Mouse (Mus musculus) liver, adult 2 months (tissue): ENCODE measurements at regions not wholly inside any gene's neighbourhood (a gene's known extent, or its start where the extent isn't known, plus 50 kb on each side); places are given as distances from the start of the nearest gene placed in this dataset.

Source experiments
- DNase-seq: peaks from one replicate; pipeline ENCODE4 v3.0.0-alpha.2; 2011; ENCODE audit warnings: low read depth, low spot score; ENCODE audit errors: extremely low read depth
- H3K27ac ChIP-seq: fragments of 200-500 bp; replicated peaks from 2 replicates; pipeline ENCODE4 v1.5.1; 2012; ENCODE audit warnings: low read depth, mild to moderate bottlenecking, control low read depth, inconsistent platforms, low read length; ENCODE audit not compliant: insufficient read depth
- H3K27me3 ChIP-seq: fragments of 200-500 bp; 2 replicates; pipeline ENCODE4 v1.6.1; 2012; ENCODE audit warnings: mild to moderate bottlenecking, moderate library complexity, low read length, inconsistent platforms; ENCODE audit not compliant: control insufficient read depth, insufficient read depth
- H3K36me3 ChIP-seq: fragments of 200-500 bp; 2 replicates; pipeline ENCODE4 v1.6.1; 2012; ENCODE audit warnings: low read length, inconsistent platforms; ENCODE audit not compliant: control insufficient read depth, insufficient read depth
- H3K4me1 ChIP-seq: fragments of 200-500 bp; 2 replicates; pipeline ENCODE4 v1.6.1; 2011; ENCODE audit warnings: low read length; ENCODE audit not compliant: control insufficient read depth, insufficient read depth
- H3K4me3 ChIP-seq: fragments of 200-500 bp; 2 replicates; pipeline ENCODE4 v1.5.1; 2011; ENCODE audit warnings: low read depth, mild to moderate bottlenecking, control low read depth, low read length, moderate library complexity; ENCODE audit not compliant: insufficient read depth
- H3K79me2 ChIP-seq: fragments of 200-500 bp; 2 replicates; pipeline ENCODE4 v1.6.1; 2012; ENCODE audit warnings: inconsistent platforms, mild to moderate bottlenecking, low read length, moderate library complexity; ENCODE audit not compliant: control insufficient read depth, insufficient read depth
- H3K9ac ChIP-seq: fragments of 200-500 bp; 2 replicates; pipeline ENCODE4 v1.6.1; 2012; ENCODE audit warnings: low read depth, mild to moderate bottlenecking, control low read depth, inconsistent platforms, low read length
- CTCF ChIP-seq: fragments of 200-500 bp; IDR thresholded peaks from 2 replicates; pipeline ENCODE4 v1.5.1; 2011; ENCODE audit warnings: low read depth, low read length, control low read depth
- POLR2A ChIP-seq: fragments of 200-500 bp; IDR thresholded peaks from 2 replicates; pipeline ENCODE4 v1.6.1; 2011; ENCODE audit warnings: low read length, control low read depth; ENCODE audit not compliant: insufficient read depth; ENCODE audit errors: extremely low read depth
- WGBS: fragments of 180-500 bp; shearing (Covaris S2); methylation state at CpG from one replicate; pipeline ENCODE4 v1.1.7; 2018; 5-methylcytosine and 5-hydroxymethylcytosine counted together

GRCm38 (mm10) chr2:148578176-148578575, 94.2 kb upstream of the Nxt1 start:
- Histone ChIP-seq H3K27me3 (no peaks in the 10 kb centered on the region), H3K9ac (no peak overlapping the region), H3K36me3 (no peaks in the 10 kb centered on the region), H3K4me1 (no peaks in the 10 kb centered on the region), H3K4me3 (no peak overlapping the region), H3K27ac (no peak overlapping the region), H3K79me2 (no peaks in the 10 kb centered on the region)
- TF ChIP-seq CTCF, result no peak
- TF ChIP-seq POLR2A, result no peak
- 42% methylated on average over 2 of the region's 2 CpGs for WGBS
- no peak for DNase-seq

GRCm38 (mm10) chr2:148575433-148575832, 97.0 kb upstream of the Nxt1 start:
- 86% methylated on average over 3 of the region's 3 CpGs for WGBS
- DNase-seq, result no peak
- no peak for TF ChIP-seq POLR2A
- no peak for TF ChIP-seq CTCF

GRCm38 (mm10) chr2:148572165-148572564, 100.2 kb upstream of the Nxt1 start:
- no peak overlapping the region for H3K9ac ChIP-seq
- 5% methylated on average over 1 of the region's 1 CpGs for WGBS
- TF ChIP-seq POLR2A (no peak), CTCF (peak; percentile 72)
- H3K36me3 ChIP-seq, result no peaks in the 10 kb centered on the region
- H3K79me2 ChIP-seq, result no peaks in the 10 kb centered on the region
- H3K27me3 ChIP-seq, result no peaks in the 10 kb centered on the region
- H3K4me3 ChIP-seq, result no peak overlapping the region
- peak; percentile 20 for DNase-seq
- peaks cover 2% of the 10 kb centered on the region; the same call in 1 of the 2 replicates for H3K4me1 ChIP-seq
- no peak overlapping the region for H3K27ac ChIP-seq

More at GRCm38 (mm10) chr2:148575433-148575832, 97.0 kb upstream of the Nxt1 start:
- no peaks in the 10 kb centered on the region for H3K79me2 ChIP-seq
- no peaks in the 10 kb centered on the region for H3K27me3 ChIP-seq
- no peaks in the 10 kb centered on the region for H3K4me1 ChIP-seq
- H3K36me3 ChIP-seq, result no peaks in the 10 kb centered on the region
- H3K27ac ChIP-seq, result no peak overlapping the region
- no peak overlapping the region for H3K9ac ChIP-seq
- no peak overlapping the region for H3K4me3 ChIP-seq

- H3K79me2 ChIP-seq, result no peaks in the 10 kb centered on the region
- H3K27ac ChIP-seq, result no peak overlapping the region
- no peaks in the 10 kb centered on the region for H3K36me3 ChIP-seq
- no peak for TF ChIP-seq CTCF
- TF ChIP-seq POLR2A, result no peak
- peaks cover 2% of the 10 kb centered on the region; the same call in 1 of the 2 replicates for H3K4me1 ChIP-seq
- no peak for DNase-seq
- no peak overlapping the region for H3K9ac ChIP-seq
- no peak overlapping the region for H3K4me3 ChIP-seq
- WGBS, result 95% methylated on average over 1 of the region's 1 CpGs
- no peaks in the 10 kb centered on the region for H3K27me3 ChIP-seq
Observed at GRCm38 (mm10) chr2:148571616-148572015, 100.8 kb upstream of the Nxt1 start.

GRCm38 (mm10) chr2:148571018-148571417, 101.4 kb upstream of the Nxt1 start:
- Histone ChIP-seq H3K27me3 (no peaks in the 10 kb centered on the region), H3K9ac (no peak overlapping the region), H3K4me3 (no peak overlapping the region), H3K79me2 (no peaks in the 10 kb centered on the region), H3K4me1 (peaks cover 2% of the 10 kb centered on the region; the same call in 1 of the 2 replicates), H3K27ac (no peak overlapping the region), H3K36me3 (no peaks in the 10 kb centered on the region)
- no peak for TF ChIP-seq POLR2A
- TF ChIP-seq CTCF, result no peak
- WGBS, result 71% methylated on average over 5 of the region's 5 CpGs
- no peak for DNase-seq

GRCm38 (mm10) chr2:148567930-148568481, 104.4 kb upstream of the Nxt1 start:
- no peak overlapping the region; the same call in 1 of the 2 replicates for H3K27ac ChIP-seq
- 52% methylated on average over 2 of the region's 2 CpGs for WGBS

More at GRCm38 (mm10) chr2:148567930-148568481, 104.4 kb upstream of the Nxt1 start:
- H3K27me3 ChIP-seq, result no peaks in the 10 kb centered on the region
- H3K9ac ChIP-seq, result no peak overlapping the region
- peak; percentile 34 for DNase-seq
- peaks cover 2% of the 10 kb centered on the region; the same call in 1 of the 2 replicates for H3K4me1 ChIP-seq
- TF ChIP-seq CTCF (no peak), POLR2A (no peak)
- no peaks in the 10 kb centered on the region for H3K36me3 ChIP-seq
- H3K4me3 ChIP-seq, result no peak overlapping the region
- no peaks in the 10 kb centered on the region for H3K79me2 ChIP-seq
